Mouse (Mus musculus): ENCODE results near the gene Slco3a1. TPM values are rescaled to one million over a fixed set of nuclear protein-coding genes. Genes with fewer than 3 reads are reported as not detected.

Gene Slco3a1
- polyA plus RNA-seq, 1 experiment: 1.2 TPM

DNA sequence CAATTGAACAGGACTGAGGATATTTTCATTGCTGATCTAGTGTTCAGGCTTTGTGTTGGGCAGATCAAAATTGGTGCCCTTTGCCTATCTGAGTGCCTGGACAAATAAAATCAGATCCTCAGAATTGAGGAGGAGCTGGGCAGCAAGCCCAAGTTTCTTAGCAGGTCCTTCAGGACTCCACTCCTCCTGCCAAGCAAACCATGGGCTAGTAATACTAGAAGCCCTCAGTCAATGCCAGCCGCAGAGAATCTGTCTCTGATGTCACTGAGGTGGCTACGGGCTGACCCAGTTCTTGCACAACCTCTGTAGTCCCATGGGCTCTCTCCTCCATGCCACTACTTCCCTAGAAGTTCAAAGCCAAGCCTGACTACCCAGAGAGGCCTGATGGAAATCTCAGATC is 302.5 kb downstream of the Slco3a1 start:
- no peaks in the 10 kb centered on the region for H3K36me3 ChIP-seq (ENCODE audit: control insufficient read depth, insufficient read depth, low read length, poor library complexity, severe bottlenecking)
- H3K9me3 ChIP-seq (replicated peaks; ENCODE audit: control insufficient read depth, insufficient read depth, low read length, poor library complexity, severe bottlenecking): no peaks in the 10 kb centered on the region
- H3K9ac ChIP-seq (ENCODE audit: low read depth, poor library complexity, severe bottlenecking): no peak overlapping the region
- no peak overlapping the region for H3K4me3 ChIP-seq (ENCODE audit: low read depth, low read length)
- TF ChIP-seq POLR2A (IDR thresholded peaks at IDR 0.05; ENCODE audit: insufficient read depth, low read length) (no peak), EP300 (IDR thresholded peaks at IDR 0.05; ENCODE audit: insufficient read depth, low read depth, low read length) (no peak)
- H3K27ac ChIP-seq (ENCODE audit: insufficient read depth, low read length): no peak overlapping the region
- H3K4me1 ChIP-seq (ENCODE audit: control insufficient read depth, insufficient read depth, low read length): no peaks in the 10 kb centered on the region
- no peaks in the 10 kb centered on the region for H3K27me3 ChIP-seq (ENCODE audit: control insufficient read depth, insufficient read depth, low read length, poor library complexity, severe bottlenecking)

- Histone ChIP-seq H3K4me3 (ENCODE audit: low read depth, low read length) (no peak overlapping the region), H3K27me3 (ENCODE audit: control insufficient read depth, insufficient read depth, low read length, poor library complexity, severe bottlenecking) (no peaks in the 10 kb centered on the region), H3K9me3 (replicated peaks; ENCODE audit: control insufficient read depth, insufficient read depth, low read length, poor library complexity, severe bottlenecking) (no peaks in the 10 kb centered on the region), H3K9ac (ENCODE audit: low read depth, poor library complexity, severe bottlenecking) (no peak overlapping the region), H3K36me3 (ENCODE audit: control insufficient read depth, insufficient read depth, low read length, poor library complexity, severe bottlenecking) (no peaks in the 10 kb centered on the region), H3K4me1 (ENCODE audit: control insufficient read depth, insufficient read depth, low read length) (no peaks in the 10 kb centered on the region), H3K27ac (ENCODE audit: insufficient read depth, low read length) (no peak overlapping the region)
- TF ChIP-seq CTCF (IDR thresholded peaks at IDR 0.05; ENCODE audit: low read depth, low read length): no peak
- no peak for TF ChIP-seq POLR2A (IDR thresholded peaks at IDR 0.05; ENCODE audit: insufficient read depth, low read length)
- TF ChIP-seq EP300 (IDR thresholded peaks at IDR 0.05; ENCODE audit: insufficient read depth, low read depth, low read length): no peak
Measured at GRCm38 (mm10) chr7:74241236-74241635, 313.3 kb downstream of the Slco3a1 start.

GRCm38 (mm10) chr7:74240459-74241172 is 314.0 kb downstream of the Slco3a1 start:
- no peak overlapping the region for H3K4me3 ChIP-seq (ENCODE audit: low read depth, low read length)
- H3K9me3 ChIP-seq (replicated peaks; ENCODE audit: control insufficient read depth, insufficient read depth, low read length, poor library complexity, severe bottlenecking): no peaks in the 10 kb centered on the region
- H3K27ac ChIP-seq (ENCODE audit: insufficient read depth, low read length): no peak overlapping the region
- no peaks in the 10 kb centered on the region for H3K4me1 ChIP-seq (ENCODE audit: control insufficient read depth, insufficient read depth, low read length)
- H3K9ac ChIP-seq (ENCODE audit: low read depth, poor library complexity, severe bottlenecking): no peak overlapping the region
- no peaks in the 10 kb centered on the region for H3K27me3 ChIP-seq (ENCODE audit: control insufficient read depth, insufficient read depth, low read length, poor library complexity, severe bottlenecking)
- H3K36me3 ChIP-seq (ENCODE audit: control insufficient read depth, insufficient read depth, low read length, poor library complexity, severe bottlenecking): no peaks in the 10 kb centered on the region
- no peak for TF ChIP-seq POLR2A (IDR thresholded peaks at IDR 0.05; ENCODE audit: insufficient read depth, low read length)
- TF ChIP-seq CTCF (IDR thresholded peaks at IDR 0.05; ENCODE audit: low read depth, low read length): no peak
- TF ChIP-seq EP300 (IDR thresholded peaks at IDR 0.05; ENCODE audit: insufficient read depth, low read depth, low read length): no peak

All from ES-Bruce4 (cell line).